Mouse (Mus musculus) kidney, postnatal 4 days (tissue): Measurements from ENCODE around the gene Mbnl1.
A peak's percentile ranks its signal among the peaks of the same experiment; 100 is the strongest.
"Not testable (repeated sequence)": the region's sequence is repeated elsewhere in the genome, so short reads cannot be mapped to it uniquely, and the experiment has no call there.

ENCODE experiments used
- DNase-seq, 2 experiments: peaks; one replicate each; pipeline ENCODE4 v3.0.0; 2021; ENCODE audit warnings: mixed read lengths in 2 of 2

Gene Mbnl1

GRCm38 (mm10) chr3:60494774-60495535 lies 22.3 kb downstream of the Mbnl1 start:
- not testable (repeated sequence) for DNase-seq

- DNase-seq, result no peak
Measured at GRCm38 (mm10) chr3:60496197-60496596, 23.6 kb downstream of the Mbnl1 start.

GRCm38 (mm10) chr3:60498151-60498550 lies 25.5 kb downstream of the Mbnl1 start:
- DNase-seq, result no peak

GRCm38 (mm10) chr3:60498646-60499045 lies 26.0 kb downstream of the Mbnl1 start:
- no peak for DNase-seq

- no peak for DNase-seq
Measured at GRCm38 (mm10) chr3:60499157-60499578, 26.5 kb downstream of the Mbnl1 start.

GRCm38 (mm10) chr3:60499718-60500450 lies 27.3 kb downstream of the Mbnl1 start:
- peak in 1 of 2 experiments; percentile 40 for DNase-seq

- DNase-seq, result peak; percentile 79 to 87
Measured at GRCm38 (mm10) chr3:60500571-60501527, 28.2 kb downstream of the Mbnl1 start.

- DNase-seq, result peak; percentile 68 to 80
Measured at GRCm38 (mm10) chr3:60501561-60502151, 29.0 kb downstream of the Mbnl1 start.

GRCm38 (mm10) chr3:60502155-60502987 lies 29.7 kb downstream of the Mbnl1 start:
- no peak for DNase-seq

GRCm38 (mm10) chr3:60503196-60503595 lies 30.6 kb downstream of the Mbnl1 start:
- DNase-seq, result no peak

GRCm38 (mm10) chr3:60504775-60505430 lies 32.3 kb downstream of the Mbnl1 start:
- no peak for DNase-seq

- DNase-seq, result no peak
Measured at GRCm38 (mm10) chr3:60506821-60507220, 34.2 kb downstream of the Mbnl1 start.

GRCm38 (mm10) chr3:60507496-60507895 lies 34.9 kb downstream of the Mbnl1 start:
- DNase-seq, result no peak

GRCm38 (mm10) chr3:60507979-60508378 lies 35.3 kb downstream of the Mbnl1 start:
- no peak for DNase-seq

GRCm38 (mm10) chr3:60511197-60511596 lies 38.6 kb downstream of the Mbnl1 start:
- no peak for DNase-seq

- DNase-seq, result no peak
Measured at GRCm38 (mm10) chr3:60513337-60513736, 40.7 kb downstream of the Mbnl1 start.

GRCm38 (mm10) chr3:60513746-60514145 lies 41.1 kb downstream of the Mbnl1 start:
- no peak for DNase-seq

GRCm38 (mm10) chr3:60515430-60515829 lies 42.8 kb downstream of the Mbnl1 start:
- no peak for DNase-seq

- DNase-seq, result peak; percentile 64 to 73
Measured at GRCm38 (mm10) chr3:60516054-60516674, 43.5 kb downstream of the Mbnl1 start.

GRCm38 (mm10) chr3:60517234-60517787 lies 44.7 kb downstream of the Mbnl1 start:
- no peak for DNase-seq
